Mouse (Mus musculus) forelimb bud, embryonic 11.5 days (tissue): ENCODE data around the gene Nol9.
"Not testable (repeated sequence)": the region's sequence is repeated elsewhere in the genome, so short reads cannot be mapped to it uniquely, and the experiment has no call there.

Experiments
- DNase-seq: peaks from one replicate; pipeline ENCODE4 v3.0.0-alpha.2; 2012; ENCODE audit warnings: low read depth, low spot score

Nol9 gene

DNA sequence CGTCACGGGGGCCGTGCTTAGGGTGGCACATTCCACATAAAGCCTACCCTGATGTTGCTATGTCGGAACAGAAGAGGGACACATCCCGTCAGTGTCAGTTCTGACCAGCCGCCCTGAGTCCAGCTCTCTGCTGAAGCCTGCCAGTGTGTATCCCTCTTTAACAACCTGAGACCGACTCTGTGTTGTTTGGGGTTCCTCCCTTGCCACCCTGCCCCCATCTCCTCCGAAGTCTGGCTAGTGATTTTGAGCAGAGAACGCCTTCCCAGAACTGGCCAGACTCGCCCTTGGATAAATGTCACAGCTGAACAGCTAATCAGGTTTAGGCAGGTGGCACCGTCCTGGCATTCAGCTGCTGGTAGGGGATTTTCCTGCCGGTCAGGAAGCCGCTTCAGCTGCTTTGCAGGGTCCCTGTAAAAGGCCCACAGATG lies 28.4 kb upstream of the Nol9 start:
- no peak for DNase-seq

DNA sequence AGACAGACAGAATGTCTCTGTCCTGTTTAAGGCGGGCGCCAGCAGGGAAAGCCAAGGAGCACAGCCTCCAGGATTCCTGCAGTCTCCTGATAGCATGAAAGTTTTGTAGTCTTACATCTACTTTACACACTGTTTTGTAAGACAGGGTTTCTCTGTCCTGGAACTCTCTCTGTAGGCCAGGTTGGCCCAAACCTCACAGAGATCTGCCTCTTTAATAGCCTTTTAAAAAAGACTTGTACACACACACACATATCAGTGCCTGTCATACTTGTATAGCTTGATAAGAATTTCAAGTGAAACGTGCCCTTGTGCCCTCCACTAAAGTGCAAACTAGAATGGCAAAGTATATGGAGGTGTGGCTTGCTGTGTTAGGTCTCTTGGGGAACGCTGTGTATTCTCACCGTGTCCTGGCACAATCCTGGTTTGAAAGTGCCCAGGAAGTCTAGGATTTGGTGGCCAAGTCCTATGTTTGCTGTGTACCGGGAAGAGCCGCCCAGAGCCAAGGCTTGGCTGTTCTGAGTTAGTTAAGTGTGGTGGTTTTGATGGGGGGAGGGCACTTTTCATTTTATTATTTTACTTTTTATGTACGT lies 27.9 kb upstream of the Nol9 start:
- DNase-seq: no peak

GRCm38 (mm10) chr4:152012109-152012508 lies 27.0 kb upstream of the Nol9 start:
- no peak for DNase-seq

DNA sequence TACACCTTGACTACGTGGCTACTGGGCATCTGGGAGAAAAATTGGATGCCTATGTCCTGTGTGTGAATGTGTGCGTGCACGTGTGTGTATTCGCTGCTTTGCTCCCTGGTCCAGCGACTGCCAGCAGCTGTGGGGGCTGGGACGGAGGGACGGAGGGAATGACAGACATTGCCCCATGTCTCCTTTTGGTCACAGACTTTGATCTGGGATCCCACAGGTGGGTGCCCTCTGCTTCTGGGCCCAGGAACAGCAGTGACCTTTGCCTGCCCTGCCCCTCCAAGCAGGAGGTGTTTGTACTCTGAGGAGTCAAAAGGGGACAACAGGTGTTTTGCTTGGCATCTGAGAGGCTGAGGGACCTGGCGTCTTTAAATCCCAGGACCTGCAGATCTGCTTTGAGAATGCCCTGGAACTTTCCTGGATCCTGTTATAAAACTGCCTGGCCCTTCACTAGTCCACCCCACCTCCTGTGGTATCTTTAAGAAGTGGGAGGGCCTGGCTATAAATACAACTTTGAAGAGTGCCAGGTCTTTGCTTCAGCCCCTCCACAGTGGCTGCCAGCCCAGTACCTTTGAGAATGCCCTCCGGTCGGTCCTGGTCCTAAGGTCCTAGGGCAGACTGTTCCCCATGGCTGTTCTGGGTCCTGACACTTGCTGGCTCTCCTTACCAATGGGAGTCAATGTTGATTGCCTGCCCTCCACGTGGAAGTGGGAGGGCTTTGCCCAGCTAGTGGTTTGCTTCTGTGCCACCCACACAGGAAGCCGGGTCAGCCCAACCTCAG lies 25.9 kb upstream of the Nol9 start:
- no peak for DNase-seq

DNA sequence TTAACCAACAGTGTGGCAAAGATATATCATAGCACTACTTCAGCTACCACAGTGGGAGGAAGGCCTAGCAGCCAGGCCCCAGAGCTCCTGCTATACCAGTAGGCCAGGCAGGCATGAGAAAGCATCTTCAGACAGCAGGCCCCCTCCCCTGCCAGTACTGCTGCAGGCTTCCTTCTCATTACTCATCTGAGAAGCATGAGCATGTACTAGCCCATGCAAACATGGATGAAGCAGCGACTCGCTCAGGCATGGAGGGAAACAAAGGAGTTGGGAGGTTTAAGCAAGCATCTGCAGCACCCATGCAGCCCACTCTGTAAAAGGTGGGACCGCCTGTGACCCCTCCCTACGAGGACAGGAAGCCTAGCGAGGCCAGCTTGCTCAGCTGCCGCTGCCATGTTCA lies 20.0 kb upstream of the Nol9 start:
- no peak for DNase-seq

- DNase-seq: no peak
These were observed 19.1 kb upstream of the Nol9 start for GRCm38 (mm10) chr4:152020024-152020423.

- no peak for DNase-seq
These were observed 17.5 kb upstream of the Nol9 start for GRCm38 (mm10) chr4:152021568-152022097.

DNA sequence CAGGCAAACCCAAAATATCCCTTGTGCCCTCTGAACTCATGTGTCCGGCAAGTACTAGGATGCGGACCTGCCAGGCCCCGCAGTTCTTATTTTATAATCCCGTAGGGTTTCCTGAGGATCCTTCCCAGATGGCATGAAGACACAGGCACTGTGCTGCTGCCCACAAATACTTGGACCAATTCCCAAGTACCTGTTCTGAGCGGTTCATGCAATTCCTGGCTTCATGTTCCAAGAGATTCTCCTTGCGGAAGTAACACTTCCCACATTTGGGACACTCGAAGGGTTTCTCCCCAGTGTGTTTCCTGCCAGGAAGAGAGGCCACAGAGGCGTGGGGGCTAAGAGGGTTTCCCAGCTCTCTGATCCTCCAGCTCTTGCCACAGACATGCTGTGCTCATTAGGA lies 16.6 kb upstream of the Nol9 start:
- DNase-seq: no peak

DNA sequence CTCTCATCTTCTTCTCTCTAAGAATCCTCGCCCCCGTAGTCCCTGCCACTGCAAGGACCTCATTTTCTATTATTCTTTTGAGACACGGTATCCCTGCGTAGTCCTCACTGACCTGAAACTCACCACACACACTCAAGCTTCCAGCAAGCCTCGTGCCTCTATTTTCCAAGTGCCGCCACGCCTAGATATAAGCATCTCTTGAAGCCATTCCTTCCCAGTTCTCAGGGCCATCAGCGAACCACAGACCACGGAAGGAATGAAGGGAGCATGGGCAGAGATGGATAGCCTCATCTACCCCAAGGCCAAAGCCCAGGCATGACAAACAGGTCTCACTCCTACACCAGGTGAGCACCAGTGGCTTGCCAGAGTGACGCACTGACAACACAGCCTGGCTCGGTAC lies 14.6 kb upstream of the Nol9 start:
- no peak for DNase-seq

GRCm38 (mm10) chr4:152026751-152027508 lies 12.2 kb upstream of the Nol9 start:
- no peak for DNase-seq

- peak; percentile 95 for DNase-seq
These were observed 11.6 kb upstream of the Nol9 start, which contains the start of gene Zbtb48 for GRCm38 (mm10) chr4:152027524-152027923. Gene Zbtb48 (minus strand): TSS chr4:152027671.

DNA sequence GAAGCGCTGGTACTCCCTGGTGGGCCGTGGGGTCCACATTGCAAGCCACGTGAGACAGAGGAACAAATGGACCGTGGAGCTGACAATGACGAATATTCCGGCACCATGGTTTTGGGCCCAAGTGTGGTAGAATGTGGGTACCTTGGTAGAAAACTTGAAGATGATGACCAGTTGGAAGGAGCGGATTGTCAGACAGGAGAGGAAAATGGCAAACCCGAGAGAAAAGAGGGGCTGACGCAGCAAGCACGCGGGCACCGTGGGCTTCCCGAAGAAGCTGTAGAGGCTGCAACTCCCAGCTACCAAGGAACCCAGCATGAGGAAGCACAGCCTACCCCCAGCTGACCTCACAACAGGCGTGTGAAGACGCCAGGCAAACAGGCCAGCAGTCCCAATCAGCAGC lies 10.7 kb upstream of the Nol9 start:
- no peak for DNase-seq

DNA sequence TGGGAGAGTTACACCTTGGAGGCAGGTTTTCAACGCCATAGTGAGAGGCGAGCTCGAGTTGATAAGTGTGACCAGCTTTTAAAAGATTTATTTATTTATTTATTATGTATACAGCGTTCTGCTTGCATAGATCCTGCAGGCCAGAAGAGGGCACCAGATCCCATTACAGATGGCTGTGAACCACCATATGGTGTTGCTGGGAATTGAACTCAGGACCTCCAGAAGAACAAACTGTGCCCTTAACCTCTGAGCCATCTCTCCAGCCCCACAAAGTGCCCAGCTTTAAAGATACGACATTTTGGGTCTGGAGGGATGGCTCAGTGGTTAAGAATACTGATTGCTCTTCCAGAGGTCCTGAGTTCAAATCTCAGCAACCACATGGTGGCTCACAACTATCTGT lies 10.0 kb upstream of the Nol9 start:
- DNase-seq: no peak

DNA sequence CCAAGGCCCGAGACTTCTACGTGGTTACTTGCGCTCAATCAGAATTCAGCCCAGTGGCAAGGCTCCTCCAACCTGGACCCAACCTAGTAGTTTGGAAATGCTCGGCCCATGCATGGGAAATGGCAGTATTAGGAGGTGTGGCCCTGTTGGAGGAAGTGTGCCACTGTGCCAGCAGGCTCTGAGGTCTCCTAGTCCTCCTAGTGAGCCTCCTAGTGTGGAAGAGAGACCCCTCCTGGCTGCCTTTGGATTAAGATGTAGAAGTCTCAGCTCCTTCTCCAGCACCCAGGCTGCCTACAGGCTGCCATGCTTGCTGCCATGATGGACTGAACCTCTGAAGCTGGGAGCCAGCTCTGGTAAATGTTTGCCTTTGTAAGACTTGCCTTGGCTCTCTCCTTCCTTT lies 9.1 kb upstream of the Nol9 start:
- no peak for DNase-seq

DNA sequence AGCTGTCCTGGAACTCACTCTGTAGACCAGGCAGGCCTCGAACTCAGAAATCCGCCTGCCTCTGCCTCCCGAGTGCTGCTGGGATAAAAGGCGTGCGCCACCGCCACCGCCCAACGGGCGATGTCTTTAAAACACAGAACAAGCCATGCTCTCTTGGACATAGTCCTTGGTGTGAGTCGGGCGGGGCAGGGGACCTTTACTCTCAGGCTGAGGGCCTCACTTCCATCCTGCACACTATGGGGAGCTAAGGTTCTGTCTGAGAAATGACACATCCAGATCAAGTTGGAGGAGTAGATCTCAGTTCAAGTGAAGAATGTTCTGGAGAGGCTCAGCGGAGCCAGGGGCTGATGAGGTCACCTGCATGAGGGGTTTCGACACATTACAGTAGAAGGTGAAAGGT lies 6.2 kb upstream of the Nol9 start:
- no peak for DNase-seq

DNA sequence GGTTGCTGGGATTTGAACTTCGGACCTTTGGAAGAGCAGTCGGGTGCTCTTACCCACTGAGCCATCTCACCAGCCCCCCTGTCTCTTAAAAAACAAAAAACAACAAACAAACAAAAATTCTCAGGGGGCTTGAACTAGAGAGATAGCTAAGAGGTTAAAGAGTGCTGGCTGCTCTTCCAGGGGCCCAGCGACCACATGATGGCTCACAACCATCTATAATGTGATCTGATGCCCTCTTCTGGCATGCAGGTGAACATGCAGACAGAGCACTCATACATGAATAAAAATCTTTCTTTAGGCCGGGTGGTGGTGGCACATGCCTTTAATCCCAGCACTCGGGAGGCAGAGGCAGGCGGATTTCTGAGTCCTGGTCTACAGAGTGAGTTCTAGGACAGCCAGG lies 2.7 kb upstream of the Nol9 start:
- DNase-seq: not testable (repeated sequence)

DNA sequence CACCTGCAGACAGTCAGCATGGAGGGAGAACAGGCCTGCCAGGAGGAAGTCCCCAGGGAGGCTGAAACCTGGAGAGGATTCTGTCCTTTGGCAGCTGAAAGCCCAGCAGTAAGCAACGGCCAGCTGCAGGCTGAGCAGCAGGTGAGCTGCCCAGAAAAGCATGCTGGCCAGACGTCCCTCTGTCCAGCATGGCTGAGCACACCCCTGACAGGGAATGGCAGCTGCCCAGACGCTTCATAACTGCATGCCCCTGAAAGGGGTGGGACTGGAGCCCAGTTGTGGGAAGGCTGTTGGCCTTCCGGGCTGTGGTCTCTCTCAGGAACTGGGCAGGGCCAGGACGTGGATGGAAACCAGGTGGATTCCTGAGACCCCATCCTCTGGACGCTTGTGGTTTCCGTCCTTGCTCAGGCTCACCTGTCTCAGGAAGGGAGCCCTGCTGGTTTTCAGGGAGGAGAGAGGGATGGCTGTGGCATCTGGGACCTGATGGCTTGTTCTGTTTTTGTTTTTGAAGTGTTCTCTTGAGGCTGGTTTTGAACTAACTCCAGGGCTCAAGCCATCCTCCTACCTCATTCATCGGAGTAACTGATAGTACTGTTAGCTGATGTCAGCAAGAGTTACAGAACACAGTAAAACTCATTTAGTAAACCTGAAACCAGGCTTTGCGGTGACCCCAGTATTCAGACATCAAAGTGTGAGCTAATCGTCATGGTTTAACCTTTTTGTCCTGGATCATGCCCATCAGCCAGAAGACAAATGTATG lies 716 bp upstream of the Nol9 start, which contains the start of gene Tas1r1:
Gene Tas1r1 (minus strand): TSS at position 344 of the 760 bp plus-strand sequence.
- no peak for DNase-seq

GRCm38 (mm10) chr4:152039831-152040310 lies 750 bp downstream of the Nol9 start:
- no peak for DNase-seq

- DNase-seq: no peak
These were observed 3.0 kb downstream of the Nol9 start for GRCm38 (mm10) chr4:152041924-152042641.

DNA sequence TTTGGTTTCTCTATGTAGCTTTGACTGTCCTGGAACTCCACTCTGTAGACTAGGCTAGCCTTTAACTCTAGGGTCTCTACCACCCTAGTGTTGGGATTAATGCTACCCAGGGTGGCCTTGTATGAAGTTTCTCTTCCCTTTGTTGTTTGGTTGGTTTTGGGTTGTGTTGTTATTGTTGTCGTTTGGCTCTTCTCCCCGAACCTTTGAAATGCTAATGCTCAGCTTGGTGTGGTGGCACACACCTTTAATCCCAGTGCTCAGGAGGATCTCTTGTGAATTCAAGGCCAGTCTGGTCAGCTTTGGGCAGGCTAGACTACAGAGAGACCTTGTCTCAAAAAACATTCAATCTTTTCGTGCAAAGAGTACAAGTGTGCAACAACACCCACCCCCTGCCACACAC lies 4.0 kb downstream of the Nol9 start:
- DNase-seq: no peak

DNA sequence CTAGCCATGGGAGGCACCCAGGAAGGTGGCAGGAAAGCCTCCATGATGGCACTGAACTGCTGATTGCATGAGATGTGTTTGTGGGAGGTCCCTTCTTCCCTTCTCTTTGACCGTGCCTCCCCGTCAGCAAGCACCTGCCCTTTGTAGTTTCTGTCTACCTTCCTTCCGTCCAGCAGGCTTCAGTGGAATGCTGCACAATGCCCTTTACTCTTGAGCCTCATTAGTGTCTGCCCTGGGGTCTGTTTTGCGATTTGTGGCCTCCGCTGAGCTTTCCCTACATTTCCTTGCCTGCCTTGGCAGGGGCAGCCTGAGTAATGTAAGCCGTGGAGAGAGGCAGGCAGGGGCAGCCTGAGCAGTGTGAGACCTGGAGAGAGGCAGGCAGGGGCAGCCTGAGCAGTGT lies 5.5 kb downstream of the Nol9 start:
- no peak for DNase-seq
